Mouse (Mus musculus): ENCODE data around the gene Irf7.

DNA sequence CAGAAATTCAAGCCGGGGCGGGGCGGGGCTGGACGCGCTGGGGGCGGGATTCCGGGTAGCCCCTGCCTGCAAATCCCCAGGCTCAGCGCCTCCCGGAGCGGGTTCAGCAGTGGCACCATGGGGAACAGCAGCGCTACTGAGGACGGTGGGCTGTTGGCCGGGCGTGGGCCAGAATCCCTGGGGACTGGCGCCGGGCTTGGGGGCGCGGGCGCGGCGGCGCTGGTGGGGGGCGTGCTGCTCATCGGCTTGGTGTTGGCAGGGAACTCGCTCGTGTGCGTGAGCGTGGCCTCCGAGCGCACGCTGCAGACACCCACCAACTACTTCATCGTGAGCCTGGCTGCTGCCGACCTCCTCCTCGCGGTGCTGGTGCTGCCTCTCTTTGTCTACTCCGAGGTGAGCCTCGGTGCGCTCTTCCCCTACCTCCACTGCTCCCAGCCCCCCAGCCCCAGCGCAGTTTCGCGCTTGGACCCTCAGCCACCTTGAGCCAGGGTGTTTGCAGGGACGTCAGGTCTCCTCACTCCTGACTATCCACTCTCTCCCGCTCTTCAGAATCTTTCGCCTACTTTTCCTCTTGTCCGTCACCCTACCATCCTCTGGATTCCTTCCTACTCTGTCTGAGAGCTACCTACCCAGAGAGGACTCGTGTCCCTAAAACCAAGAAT, 25.8 kb upstream of the Irf7 start, which contains the start of gene Drd4:
- no peak for TF ChIP-seq CTCF (IDR thresholded peaks at IDR 0.05; ENCODE audit: borderline replicate concordance, control insufficient read depth, extremely low read depth, insufficient read depth, low read length, poor library complexity)
- no peak for TF ChIP-seq POLR2A (IDR thresholded peaks at IDR 0.05; ENCODE audit: control insufficient read depth, extremely low read depth, insufficient read depth, low read length, poor library complexity)
